Mouse (Mus musculus): ENCODE results near the gene Gsta4. TPM values are rescaled to one million over a fixed set of nuclear protein-coding genes. Genes with fewer than 3 reads are reported as not detected.
A peak's percentile ranks its signal among the peaks of the same experiment; 100 is the strongest.
"Not testable (repeated sequence)": the region's sequence is repeated elsewhere in the genome, so short reads cannot be mapped to it uniquely, and the experiment has no call there.

Gene Gsta4
- total RNA-seq, 4 experiments from 2014 or later = 42.5 to 72.4 (median 57.1) TPM

DNA sequence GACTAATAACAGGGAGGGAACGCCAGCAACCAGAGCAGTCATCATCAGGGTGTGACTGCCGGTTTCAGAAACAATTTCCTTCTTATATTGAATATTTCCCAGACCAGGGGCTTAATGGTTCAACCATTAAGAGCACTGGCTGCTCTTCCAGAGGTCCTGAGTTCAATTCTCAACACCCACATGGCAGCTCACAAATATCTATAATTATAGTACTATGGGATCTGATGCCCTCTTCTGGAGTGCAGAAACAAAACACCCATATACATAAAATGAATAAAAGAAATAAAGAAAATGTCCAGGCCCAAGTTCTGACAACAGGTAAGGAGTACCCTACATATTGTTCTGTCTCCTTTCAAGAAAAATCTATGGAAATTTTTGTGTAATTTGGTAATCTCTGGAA lies 3.5 kb upstream of the Gsta4 start:
- DNase-seq = no peak

DNA sequence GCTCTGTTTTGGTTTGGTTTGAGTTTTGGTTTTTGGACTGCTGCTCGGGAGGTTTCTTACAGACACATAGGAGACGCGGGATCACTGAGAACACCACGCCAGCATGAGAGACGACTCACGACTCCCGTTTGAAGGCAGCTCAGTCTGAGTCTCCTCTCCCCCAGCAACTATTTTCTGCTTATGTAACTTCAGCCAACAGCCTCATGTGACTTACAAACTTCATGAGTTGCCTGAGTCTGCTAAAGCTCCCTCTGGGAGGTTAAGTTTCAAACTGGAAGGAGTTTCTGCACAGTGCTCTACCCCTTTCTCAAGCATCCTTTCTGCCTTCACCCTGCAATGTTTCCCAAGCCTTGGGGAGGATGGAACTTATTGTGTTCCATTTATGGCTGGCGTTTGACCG lies 3.1 kb downstream of the Gsta4 start:
- DNase-seq = no peak

DNA sequence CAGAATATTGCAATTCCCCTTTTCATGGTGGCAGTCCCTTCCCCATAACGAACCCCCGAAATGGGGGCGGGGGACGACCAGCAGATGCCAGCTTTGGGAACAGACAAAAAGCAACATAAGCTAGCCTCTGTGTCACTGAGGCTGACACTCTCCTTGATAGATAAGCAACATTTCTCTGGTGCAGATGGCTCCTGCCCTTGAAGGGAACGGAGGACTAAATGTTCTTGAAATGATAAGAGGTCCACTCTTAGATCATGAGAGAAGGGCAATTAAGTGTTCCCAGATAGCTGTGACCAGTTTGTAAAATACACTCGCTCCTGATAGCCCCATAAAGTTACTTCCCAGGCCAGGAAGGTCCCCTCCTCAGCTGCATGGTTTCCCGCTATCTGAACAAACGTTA lies 6.3 kb downstream of the Gsta4 start:
- no peak for DNase-seq

DNA sequence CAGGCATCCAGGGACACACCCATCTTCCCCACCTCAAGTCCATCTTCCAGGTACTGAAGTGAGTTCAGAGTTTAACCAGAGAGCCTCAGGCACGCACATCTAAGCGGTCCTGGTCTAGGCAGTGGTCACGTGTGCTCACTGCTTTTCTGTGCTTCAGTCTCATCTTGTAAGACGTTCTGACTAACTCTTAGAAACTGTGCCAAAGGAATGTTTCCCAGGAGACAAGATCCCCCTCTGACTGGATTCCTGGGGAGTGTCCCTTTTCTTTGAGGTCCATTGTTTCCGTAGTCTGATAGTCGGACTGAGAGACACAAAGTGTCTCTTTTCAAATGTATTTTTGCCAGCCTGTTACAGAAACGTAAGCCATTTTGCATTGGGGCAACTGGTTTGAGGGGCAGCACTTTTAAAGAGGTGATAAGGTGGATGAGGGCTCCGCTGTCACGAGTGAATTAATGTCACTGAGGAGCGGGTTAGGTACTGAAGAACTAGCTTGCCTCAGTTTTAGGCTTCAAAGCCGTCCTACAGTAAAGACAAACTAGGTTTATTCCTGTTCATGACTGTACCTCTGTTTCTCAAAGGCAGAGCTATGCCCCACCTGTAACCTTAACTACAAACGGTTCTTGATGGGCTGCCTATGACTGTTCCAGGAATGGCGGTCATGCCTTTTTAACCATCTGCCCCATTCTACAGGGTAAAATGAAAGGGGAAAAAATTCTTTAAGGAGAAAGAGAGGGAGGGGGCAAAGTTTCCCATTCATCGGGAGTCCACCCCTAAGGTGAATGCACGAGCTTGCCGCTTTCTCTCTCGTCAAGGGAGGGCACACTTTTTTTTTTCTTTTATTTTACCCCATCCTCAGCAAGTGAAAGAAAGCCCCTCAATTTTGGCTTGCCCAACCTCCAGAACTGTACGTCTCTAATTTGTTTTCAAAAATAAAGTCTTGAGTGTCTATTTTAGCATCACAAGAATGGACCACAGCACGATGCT lies 8.4 kb downstream of the Gsta4 start:
- DNase-seq = no peak

DNA sequence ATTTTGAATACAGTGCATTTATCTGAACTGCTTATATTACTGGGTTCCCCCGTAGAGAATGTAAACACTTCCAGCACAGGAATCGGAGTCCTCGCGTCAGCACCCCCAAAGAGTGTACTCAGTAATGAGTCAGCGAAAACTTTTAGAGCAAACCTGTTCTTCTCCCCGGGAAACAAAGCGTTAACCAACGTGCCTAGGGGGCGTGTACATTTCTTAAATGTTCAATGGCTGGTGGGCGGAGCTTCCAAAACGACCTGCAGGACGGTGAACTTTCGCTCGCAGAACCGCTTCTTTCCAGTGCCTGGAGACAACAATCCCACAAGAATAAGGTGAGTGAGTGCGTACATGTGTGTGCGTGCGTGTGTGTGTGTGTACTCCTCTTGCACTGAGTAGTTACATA lies 9.2 kb downstream of the Gsta4 start:
- DNase-seq = peak; percentile 44

DNA sequence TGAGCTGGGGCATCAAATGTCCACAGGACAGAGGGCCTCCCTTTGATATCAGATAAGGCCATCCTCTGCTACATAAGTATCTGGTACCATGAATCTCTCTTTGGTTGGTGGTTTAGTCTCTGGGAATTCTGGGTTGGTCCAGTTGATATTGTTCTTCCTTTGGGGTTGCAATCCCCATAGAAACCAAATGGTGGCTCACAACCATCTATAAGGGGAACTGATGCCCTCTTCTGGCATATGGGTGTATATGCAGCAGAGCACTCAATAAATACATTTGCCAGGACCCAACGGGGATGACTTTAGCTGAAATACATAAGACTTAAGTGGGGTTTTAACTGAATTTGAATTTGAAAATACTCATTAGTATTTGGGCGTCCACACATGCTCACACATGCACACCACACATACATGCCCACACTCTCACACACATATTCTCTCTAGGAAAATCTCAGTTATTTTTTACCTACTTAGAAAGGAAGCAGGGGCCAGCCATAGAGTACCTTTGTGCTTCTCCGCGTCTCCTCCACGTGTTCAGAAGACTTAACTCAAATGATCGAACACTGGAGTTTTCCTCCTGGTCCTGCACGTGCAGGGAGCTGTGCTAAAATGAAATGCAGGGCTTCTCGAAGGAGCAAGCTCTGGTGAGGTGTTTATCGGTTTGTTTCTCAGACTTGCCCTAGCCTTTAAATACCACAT lies 11.5 kb downstream of the Gsta4 start:
- no peak for DNase-seq

DNA sequence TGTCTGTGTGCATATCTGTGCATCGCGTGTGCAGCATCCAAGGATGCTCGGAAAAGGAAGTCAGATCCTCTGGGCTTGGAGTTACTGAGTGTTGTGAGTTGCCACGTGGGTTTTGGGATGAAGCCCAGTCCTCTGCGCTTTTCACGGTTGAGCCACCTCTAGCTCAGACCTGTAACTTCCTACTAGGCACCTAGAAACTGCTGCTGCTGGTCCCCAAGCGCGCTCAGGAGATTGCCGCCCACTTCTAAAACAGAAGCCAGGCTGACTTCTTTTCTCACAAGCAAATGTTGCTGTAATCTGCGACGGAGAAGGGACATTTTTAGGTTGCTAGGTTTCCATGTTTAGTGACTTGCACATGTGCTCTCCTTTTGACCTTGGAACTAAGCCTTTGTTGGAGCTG lies 12.5 kb downstream of the Gsta4 start:
- DNase-seq = no peak

DNA sequence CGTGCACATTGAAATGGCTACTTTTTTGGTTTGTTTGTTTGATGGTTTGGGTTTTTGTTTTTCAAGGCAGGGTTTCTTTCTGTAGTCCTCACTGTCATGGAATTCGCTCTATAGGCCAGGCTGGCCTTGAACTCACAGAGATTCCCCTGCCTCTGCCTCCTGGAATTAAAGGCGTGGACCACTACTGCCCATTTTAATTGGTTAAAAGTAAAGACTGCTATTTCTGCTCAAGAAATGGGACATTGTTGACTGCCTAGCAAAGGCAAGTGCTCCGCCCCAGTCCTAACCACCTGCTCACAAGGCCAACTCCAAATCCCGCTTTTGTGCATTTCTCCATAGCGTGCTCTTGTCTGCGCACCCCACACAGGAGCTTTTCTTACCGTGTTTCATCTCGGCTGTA lies 15.2 kb downstream of the Gsta4 start:
- DNase-seq = no peak

DNA sequence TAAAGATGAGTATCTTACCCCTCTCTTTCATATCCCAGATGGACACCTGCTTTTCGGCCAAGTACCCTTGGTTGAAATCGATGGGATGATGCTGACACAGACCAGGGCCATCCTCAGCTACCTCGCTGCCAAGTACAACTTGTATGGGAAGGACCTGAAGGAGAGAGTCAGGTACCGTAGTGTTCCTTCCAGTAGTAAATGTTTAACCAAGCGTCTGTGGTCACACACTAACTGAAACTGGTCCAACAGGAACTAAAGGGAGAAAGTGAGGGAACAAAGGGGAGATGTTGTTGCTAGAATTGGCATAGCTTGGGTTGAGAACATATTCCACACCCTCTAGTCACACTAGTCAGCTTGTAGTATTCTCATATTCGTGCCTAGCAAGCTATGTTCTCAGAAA lies 21.6 kb downstream of the Gsta4 start:
- no peak for DNase-seq

DNA sequence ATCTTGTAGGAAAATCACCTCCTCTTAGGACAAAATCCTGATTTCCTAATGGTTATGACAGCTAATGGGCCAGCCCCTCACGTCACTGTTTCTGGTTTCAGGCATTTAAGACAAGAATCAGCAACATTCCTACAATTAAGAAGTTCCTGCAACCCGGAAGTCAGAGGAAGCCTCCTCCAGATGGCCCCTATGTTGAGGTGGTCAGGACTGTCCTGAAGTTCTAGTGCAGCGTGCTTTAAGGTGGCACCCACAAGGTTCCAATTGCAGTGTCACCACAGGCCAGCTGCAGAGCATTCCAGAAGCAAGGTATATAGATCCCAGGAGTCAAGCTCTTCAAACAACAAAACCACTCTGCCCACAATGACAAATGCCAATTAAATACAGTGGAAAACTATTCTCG lies 26.4 kb downstream of the Gsta4 start:
- no peak for DNase-seq

DNA sequence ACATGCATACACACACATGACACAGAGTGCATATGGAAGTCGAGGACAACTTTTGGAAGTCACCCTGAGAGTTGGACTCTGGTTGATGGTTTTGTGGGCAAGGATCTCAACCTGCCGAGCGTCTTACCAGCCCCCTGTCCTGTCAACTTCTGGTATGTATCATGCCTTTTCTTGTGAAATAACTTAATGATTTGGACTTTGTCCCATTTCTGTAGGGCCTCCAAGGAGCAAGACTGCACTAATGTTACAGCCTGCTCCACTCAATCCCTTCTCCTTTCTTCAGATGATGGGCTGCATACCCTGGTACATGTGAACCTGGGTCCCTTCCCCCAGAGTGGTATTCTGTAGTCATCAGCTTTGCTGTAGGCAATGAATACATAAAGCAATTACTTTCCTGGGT lies 27.5 kb downstream of the Gsta4 start:
- DNase-seq = no peak

DNA sequence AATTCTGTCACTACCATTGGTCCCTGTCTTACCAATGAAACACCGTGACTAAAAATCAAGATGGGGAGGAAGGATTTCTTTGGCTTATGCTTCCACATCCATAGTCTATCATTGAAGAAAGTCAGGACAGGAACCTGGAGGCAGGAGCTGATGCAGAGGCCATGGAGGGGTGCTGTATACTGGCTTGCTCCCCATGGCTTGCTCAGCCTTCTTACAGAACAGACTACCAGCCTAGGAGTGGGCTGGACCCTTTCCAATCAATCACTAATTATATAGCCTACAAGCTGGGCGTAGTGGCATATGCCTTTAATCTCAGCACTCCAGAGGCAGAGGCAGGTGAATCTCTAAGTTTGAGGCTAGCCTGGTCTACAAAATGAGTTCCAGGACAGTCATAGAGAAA lies 28.2 kb downstream of the Gsta4 start:
- no peak for DNase-seq

DNA sequence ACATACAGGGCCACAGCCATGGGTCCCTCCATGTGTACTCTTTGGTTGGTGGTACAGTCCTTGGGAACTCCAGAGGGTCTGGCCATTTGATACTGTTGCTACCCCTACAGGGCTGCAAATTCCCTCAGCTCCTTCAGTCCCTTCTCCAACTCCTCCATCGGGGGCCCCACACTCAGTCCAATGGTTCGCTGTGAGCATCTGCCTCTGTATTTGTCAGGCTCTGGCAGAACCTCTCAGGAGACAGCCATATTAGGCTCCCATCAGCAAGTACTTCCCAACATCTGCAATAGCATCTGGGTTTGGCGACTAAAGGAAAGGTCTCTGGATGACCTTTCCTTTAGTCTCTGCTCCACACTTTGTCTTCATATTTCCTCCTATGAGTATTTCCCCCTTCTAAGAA lies 28.9 kb downstream of the Gsta4 start:
- DNase-seq = no peak

DNA sequence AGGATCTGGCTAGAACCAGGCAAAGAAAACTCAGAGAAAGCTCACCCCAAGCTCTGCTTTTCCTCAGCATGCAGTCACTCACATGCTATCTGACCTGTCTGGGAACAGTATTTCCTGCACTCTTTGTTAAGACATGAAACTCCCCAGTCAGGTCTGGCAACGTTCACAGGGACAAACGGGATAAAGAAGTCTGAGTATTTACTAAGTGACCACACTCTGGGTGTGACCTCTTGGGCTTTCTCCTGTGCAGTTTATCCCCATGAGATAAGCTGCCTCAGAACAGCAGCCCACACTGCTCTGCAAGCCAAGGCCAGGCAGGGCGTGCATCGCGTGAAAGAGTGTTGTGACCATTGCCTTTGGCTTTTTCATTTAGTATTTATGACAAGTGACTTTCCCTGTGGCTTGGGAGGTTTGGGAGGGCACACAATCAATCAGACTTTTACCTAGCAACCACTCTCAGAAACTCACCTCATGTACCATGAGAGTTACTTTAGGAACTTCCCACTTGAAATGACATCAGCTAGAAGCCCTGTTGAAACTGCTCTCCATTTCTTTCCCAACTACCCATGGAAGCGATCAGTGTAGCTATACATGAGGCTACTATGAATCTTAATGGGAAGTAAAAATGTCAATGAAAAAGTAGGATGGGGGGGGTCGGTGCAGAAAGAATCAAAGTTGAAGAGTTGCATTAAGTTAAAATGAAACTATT lies 29.9 kb downstream of the Gsta4 start:
- no peak for DNase-seq

DNA sequence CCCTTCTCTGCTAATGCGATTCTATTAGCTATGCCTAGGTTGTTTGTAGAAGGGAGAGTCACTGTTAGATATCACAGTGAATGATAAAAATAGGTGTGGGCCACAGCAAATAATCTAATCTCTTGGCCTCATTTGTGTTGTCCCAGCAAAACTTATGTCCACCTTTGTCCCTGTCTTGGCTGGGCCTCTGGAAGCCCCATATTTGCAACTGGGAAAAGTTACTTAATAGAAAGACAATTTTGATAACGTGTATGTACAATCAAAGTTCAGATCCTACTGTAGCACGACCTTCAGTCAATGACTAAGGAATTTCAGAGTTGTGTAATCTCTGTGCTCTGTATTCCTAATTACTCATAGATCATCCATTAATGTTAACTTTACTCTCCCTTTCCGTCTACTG lies 34.5 kb downstream of the Gsta4 start:
- no peak for DNase-seq

DNA sequence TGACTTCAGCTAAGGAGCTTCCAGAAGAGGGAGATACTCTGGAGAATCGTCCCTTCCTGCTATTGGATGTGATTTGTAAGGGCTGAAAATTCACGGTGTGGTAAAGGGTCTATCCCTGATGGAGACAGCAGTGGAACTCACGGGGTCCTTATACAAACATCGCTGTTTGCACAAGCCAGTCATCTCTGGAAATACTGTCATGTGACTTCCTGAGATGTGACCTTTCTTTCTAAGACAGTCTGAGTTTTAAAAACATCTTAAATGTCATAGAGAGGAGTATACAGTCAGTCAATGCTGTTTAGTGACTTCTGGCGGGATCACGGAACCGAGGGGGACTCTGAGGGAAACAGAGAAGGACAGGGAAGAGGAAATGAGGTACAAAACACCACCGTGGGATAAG lies 40.0 kb downstream of the Gsta4 start:
- no peak for DNase-seq

DNA sequence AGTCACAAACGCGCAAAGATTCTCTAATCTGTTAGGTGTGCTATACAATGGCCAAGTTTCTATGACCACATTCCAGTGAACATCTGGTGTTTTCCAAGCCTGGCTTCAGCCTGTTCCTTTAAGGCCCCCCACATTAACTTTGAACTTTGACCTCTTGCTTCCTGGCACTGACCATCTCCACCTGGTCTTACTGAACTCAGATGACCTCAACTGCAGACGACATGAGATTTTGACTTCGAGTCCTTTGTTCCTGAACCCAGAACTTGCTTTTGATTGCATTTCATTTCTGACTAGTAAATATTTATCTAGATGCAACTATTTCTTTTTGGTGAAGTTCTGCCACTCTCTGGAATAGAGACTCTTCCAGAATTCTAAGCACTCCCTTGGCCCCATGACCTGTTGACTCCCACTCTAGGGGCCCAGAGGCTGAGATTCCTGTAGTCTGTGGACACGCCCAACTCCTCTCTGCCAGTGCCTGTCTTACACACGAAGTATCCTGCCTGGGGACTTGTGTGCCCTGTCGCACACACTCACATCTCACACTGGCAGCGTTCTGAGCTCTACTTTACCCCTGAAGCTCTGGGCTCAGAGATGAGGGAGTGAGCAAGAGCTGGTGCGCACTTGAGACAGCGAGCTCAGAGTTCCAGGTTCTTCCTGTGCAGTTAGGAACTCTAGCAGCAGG lies 40.8 kb downstream of the Gsta4 start:
- DNase-seq = no peak

DNA sequence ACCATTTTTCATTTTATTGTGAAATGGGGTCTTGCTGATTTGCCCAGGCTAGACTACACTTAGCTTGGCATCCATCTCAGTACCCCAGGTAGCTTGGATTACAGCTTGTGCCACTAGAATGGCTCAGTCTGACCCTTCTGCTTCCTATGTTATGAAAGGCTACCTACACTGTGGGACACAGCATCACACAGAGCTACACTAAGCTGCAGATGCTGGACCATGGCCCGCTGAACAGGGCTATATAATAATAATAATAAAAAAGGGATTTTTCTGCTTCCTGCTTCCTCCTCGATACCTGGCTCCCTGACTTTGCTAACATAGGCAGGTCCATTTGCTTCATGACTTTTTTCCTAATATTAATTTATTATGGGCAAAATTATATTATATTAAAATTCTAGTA lies 41.8 kb downstream of the Gsta4 start:
- DNase-seq = no peak

DNA sequence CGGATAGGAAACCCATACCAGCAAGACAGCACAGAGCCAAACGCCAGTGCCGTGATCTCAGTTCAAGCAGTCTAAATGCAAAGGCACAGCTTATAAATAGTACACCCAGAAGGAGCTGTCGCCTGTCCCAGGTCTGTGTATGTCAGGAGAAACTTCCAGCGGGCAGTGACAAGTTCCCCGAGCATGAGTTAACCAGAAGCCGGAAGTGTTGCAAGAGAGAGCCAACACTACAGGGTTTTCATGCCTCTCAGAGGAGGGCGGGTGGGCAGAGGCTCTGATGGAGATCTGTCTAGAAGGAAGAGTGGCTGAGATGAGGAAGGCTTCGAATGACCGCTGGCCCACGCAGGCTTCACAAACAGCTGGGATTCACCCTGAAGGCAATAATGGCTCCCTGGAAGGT lies 42.7 kb downstream of the Gsta4 start:
- DNase-seq = no peak

DNA sequence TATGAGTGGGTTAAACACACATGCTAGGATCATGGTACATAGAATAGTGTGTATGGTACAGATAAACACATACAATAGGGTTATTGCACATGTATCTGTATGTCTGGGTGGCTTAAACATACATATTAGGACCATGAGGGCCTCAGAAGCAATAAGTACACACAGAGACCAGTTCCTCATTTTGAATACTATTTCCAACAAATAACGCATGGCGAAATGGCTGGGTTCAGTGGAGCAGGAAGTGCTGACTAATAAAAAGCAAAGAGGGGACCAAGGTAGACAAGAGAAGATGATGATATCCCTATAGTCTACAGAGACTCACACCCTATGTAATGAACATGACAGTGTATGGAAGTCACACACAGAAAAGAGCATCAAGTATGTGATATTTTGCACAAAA lies 45.5 kb downstream of the Gsta4 start:
- no peak for DNase-seq

DNA sequence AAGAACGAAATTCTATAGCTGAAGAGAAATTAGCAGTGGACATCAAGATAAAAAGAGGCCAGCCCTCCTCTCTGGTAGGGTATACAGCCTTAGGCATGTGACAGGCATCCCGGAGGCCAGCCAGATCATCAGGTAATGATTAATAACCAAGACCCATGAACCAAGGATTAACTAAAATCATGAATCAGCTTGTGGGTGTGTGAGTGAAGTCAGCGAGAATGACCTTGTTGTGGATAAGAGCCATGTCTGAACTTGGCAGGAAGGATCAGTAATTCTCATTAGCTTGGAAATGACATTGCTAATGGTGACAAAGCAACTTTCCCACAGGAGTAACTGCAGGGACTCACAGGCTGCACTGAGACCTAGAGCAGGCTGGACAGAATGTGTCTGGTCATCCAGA lies 47.1 kb downstream of the Gsta4 start:
- DNase-seq = peak; percentile 31

DNA sequence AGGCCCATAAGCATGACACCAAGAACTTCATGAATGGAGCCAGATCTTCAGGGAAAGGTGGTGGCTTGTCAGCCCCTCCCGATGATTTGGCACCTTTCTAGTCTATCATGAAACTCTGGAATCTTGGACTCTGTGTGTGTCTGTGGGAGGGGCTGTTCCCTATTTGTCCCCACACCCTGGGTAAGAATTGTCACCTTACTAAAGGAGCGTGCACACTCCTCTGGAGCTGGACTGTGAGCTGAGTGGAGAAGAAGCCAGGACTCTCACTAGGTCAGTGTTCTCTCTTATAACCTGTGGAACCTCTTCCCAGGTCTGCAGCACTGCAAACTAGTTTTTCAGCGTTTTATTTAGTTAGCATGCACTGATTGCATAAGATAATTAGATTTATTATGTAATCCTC lies 47.9 kb downstream of the Gsta4 start, which contains the start of gene Gsta1:
TSS of gene Gsta1 (plus strand) at position 196 of the 400 bp plus-strand sequence.
- DNase-seq = not testable (repeated sequence)
